Mouse (Mus musculus) ES-E14 (cell line): ENCODE measurements around the gene Cwc25. TPM values are rescaled to one million over a fixed set of nuclear protein-coding genes. Genes with fewer than 3 reads are reported as not detected.

Experiments used
- DNase-seq: peaks from one replicate; pipeline ENCODE4 v3.0.0-alpha.2; 2013; ENCODE audit warnings: low read depth, low spot score
- H3K27ac ChIP-seq: 2 replicates; pipeline ENCODE4 v1.5.1; 2012; ENCODE audit warnings: low read depth, mild to moderate bottlenecking, low read length, moderate library complexity, mixed read lengths; ENCODE audit not compliant: poor library complexity, insufficient read depth, severe bottlenecking
- H3K36me3 ChIP-seq: 2 replicates; pipeline ENCODE4 v1.6.1; 2012; ENCODE audit warnings: mild to moderate bottlenecking, low read length, moderate library complexity, mixed read lengths; ENCODE audit not compliant: control insufficient read depth, poor library complexity, insufficient read depth, severe bottlenecking
- H3K4me1 ChIP-seq, 2 experiments: fragments of 150-350 bp in 1 of 2; sonication (generic) in 1 of 2; 2 replicates each; pipeline ENCODE4 v1.6.1; 2012; ENCODE audit warnings: low read length in 2 of 2, mild to moderate bottlenecking in 1 of 2, mixed read lengths in 1 of 2; ENCODE audit not compliant: control insufficient read depth in 2 of 2, insufficient read depth in 2 of 2, poor library complexity in 1 of 2
- H3K4me3 ChIP-seq, 2 experiments: fragments of 150-350 bp in 1 of 2; sonication (generic) in 1 of 2; 2 replicates each; pipeline ENCODE4 v1.5.1; 2012; ENCODE audit warnings: low read length in 2 of 2, low read depth in 1 of 2, mild to moderate bottlenecking in 1 of 2, mixed read lengths in 1 of 2; ENCODE audit not compliant: insufficient read depth in 1 of 2, poor library complexity in 1 of 2, severe bottlenecking in 1 of 2
- H3K9ac ChIP-seq: 2 replicates; pipeline ENCODE4 v1.6.1; 2012; ENCODE audit warnings: low read depth, mild to moderate bottlenecking, low read length, mixed read lengths; ENCODE audit not compliant: poor library complexity, insufficient read depth, severe bottlenecking
- H3K9me3 ChIP-seq: fragments of 150-350 bp; sonication (generic); 2 replicates; pipeline ENCODE4 v1.6.1; 2012; ENCODE audit warnings: low read depth, mild to moderate bottlenecking, low read length; ENCODE audit not compliant: control insufficient read depth, insufficient read depth
- CHD2 ChIP-seq: IDR thresholded peaks from 2 replicates; pipeline ENCODE4 v1.6.1; 2014; ENCODE audit warnings: mild to moderate bottlenecking, low read depth, low read length, inconsistent platforms
- HCFC1 ChIP-seq: IDR thresholded peaks from 2 replicates; pipeline ENCODE4 v1.6.1; 2012; ENCODE audit warnings: low read length, inconsistent platforms, borderline replicate concordance; ENCODE audit not compliant: insufficient read depth
- MAFK ChIP-seq: IDR thresholded peaks from 2 replicates; pipeline ENCODE4 v1.6.1; 2014; ENCODE audit warnings: mild to moderate bottlenecking, low read depth, low read length, inconsistent platforms; ENCODE audit not compliant: insufficient read depth
- ZC3H11A ChIP-seq: IDR thresholded peaks from 2 replicates; pipeline ENCODE4 v1.6.1; 2012; ENCODE audit warnings: low read depth, mild to moderate bottlenecking, inconsistent platforms, low read length, borderline replicate concordance
- ZNF384 ChIP-seq: IDR thresholded peaks from 2 replicates; pipeline ENCODE4 v1.6.1; 2012; ENCODE audit warnings: low read depth, low read length, inconsistent platforms
- in situ Hi-C, 2 experiments: fragments of 600-800 bp; cut with MboI; formaldehyde crosslinking; loops; one replicate each; pipeline ENCODE4 v1.15.1; 2025; ENCODE audit warnings: low sequenced_read_pairs in 2 of 2, inconsistent platforms in 1 of 2; ENCODE audit not compliant: unreplicated experiment in 2 of 2
- total RNA-seq: library from RNA; depleted of rRNA; stranded (reverse); fragments of 300-350 nt; gene quantifications from 2 replicates; pipeline ENCODE4 v1.2.3, GENCODE M21; 2012

Gene Cwc25
- total RNA-seq, 1 experiment = 18.5 TPM

GRCm38 (mm10) chr11:97806613-97806964 lies 40.2 kb upstream of the Cwc25 start:
- no peak for TF ChIP-seq CHD2
- peak overlapping the region; percentile 5 to 37; a peak in 3 of 4 replicates for H3K4me3 ChIP-seq
- no peak overlapping the region for H3K9ac ChIP-seq
- H3K36me3 ChIP-seq = peaks cover 34% of the 10 kb centered on the region
- no peaks in the 10 kb centered on the region for H3K9me3 ChIP-seq
- in situ Hi-C loops = no loop called here
- DNase-seq = no peak
- peaks cover 17 to 54% of the 10 kb centered on the region in 2 experiments; a peak in 3 of 4 replicates for H3K4me1 ChIP-seq
- peak overlapping the region; percentile 48; the same call in 1 of the 2 replicates for H3K27ac ChIP-seq

GRCm38 (mm10) chr11:97805662-97806612 lies 39.6 kb upstream of the Cwc25 start:
- no peak for DNase-seq
- Histone ChIP-seq H3K9ac (peak overlapping the region; percentile 16; the same call in 1 of the 2 replicates), H3K27ac (peak overlapping the region; percentile 48), H3K36me3 (peaks cover 34% of the 10 kb centered on the region), H3K4me1 (peaks cover 17 to 54% of the 10 kb centered on the region in 2 experiments; a peak in 3 of 4 replicates), H3K4me3 (peak overlapping the region; percentile 5 to 37; a peak in 3 of 4 replicates), H3K9me3 (no peaks in the 10 kb centered on the region)
- TF ChIP-seq HCFC1 (no peak), ZC3H11A (no peak), CHD2 (0 out of 2 replicates have a peak, but pooled peaks have one; percentile 16), ZNF384 (no peak), MAFK (no peak)
- in situ Hi-C loops = no loop called here

- Histone ChIP-seq H3K36me3 (peaks cover 29% of the 10 kb centered on the region), H3K9ac (peak overlapping the region; percentile 64; the same call in 1 of the 2 replicates), H3K4me3 (peak overlapping the region in 1 of 2 experiments; percentile 37; a peak in 1 of 4 replicates), H3K9me3 (no peaks in the 10 kb centered on the region), H3K4me1 (peaks cover 17 to 50% of the 10 kb centered on the region in 2 experiments; a peak in 3 of 4 replicates), H3K27ac (peak overlapping the region; percentile 74; the same call in 1 of the 2 replicates)
- no peak for TF ChIP-seq ZNF384
- no peak for TF ChIP-seq HCFC1
- no peak for TF ChIP-seq CHD2
- no peak for TF ChIP-seq ZC3H11A
- DNase-seq = no peak
- in situ Hi-C loops = no loop called here
Observed at GRCm38 (mm10) chr11:97804841-97805661, 38.7 kb upstream of the Cwc25 start.

- H3K27ac ChIP-seq = peak overlapping the region; percentile 74; the same call in 1 of the 2 replicates
- H3K4me1 ChIP-seq = peaks cover 15 to 39% of the 10 kb centered on the region in 2 experiments; a peak in 3 of 4 replicates
- H3K36me3 ChIP-seq = peaks cover 18% of the 10 kb centered on the region
- no peak for DNase-seq
- TF ChIP-seq HCFC1 (no peak), ZNF384 (no peak), MAFK (no peak), ZC3H11A (no peak)
- H3K9me3 ChIP-seq = no peaks in the 10 kb centered on the region
- H3K4me3 ChIP-seq = peak overlapping the region in 1 of 2 experiments; percentile 4; a peak in 2 of 4 replicates
- in situ Hi-C loops = no loop called here
- H3K9ac ChIP-seq = no peak overlapping the region; the same call in 1 of the 2 replicates
Observed at GRCm38 (mm10) chr11:97803847-97804246, 37.5 kb upstream of the Cwc25 start.
